Mouse (Mus musculus) neural tube, embryonic 12.5 days (tissue): ENCODE results near the gene Tspan1. TPM values are rescaled to one million over a fixed set of nuclear protein-coding genes. Genes with fewer than 3 reads are reported as not detected.

Source experiments
- ATAC-seq: fragments of 200-750 bp; cut with Nextera tagmentation; 2 replicates; pipeline ENCODE4 v1.8.0; 2017; ENCODE audit warnings: low read depth, mild to moderate bottlenecking, moderate TSS enrichment, moderate library complexity; ENCODE audit not compliant: low FRiP score
- H3K27ac ChIP-seq: fragments of 300-500 bp; sonication (generic); 2 replicates; pipeline ENCODE4 v1.5.1; 2016
- H3K27me3 ChIP-seq: fragments of 300-500 bp; sonication (generic); replicated peaks from 2 replicates; pipeline ENCODE4 v1.6.1; 2016; ENCODE audit warnings: mild to moderate bottlenecking
- H3K36me3 ChIP-seq: fragments of 300-500 bp; sonication (generic); 2 replicates; pipeline ENCODE4 v1.6.1; 2016; ENCODE audit warnings: mild to moderate bottlenecking
- H3K4me1 ChIP-seq: fragments of 300-500 bp; sonication (generic); 2 replicates; pipeline ENCODE4 v1.6.1; 2016
- H3K4me2 ChIP-seq: fragments of 300-500 bp; sonication (generic); replicated peaks from 2 replicates; pipeline ENCODE4 v1.6.1; 2016; ENCODE audit warnings: mild to moderate bottlenecking
- H3K4me3 ChIP-seq: fragments of 300-500 bp; sonication (generic); 2 replicates; pipeline ENCODE4 v1.5.1; 2016
- H3K9ac ChIP-seq: fragments of 300-500 bp; sonication (generic); 2 replicates; pipeline ENCODE4 v1.6.1; 2016; ENCODE audit warnings: mild to moderate bottlenecking
- H3K9me3 ChIP-seq: fragments of 300-500 bp; sonication (generic); 2 replicates; pipeline ENCODE4 v1.6.1; 2016; ENCODE audit warnings: mild to moderate bottlenecking
- WGBS: fragments of 180-500 bp; shearing (Covaris S2); methylation state at CpG from one replicate; pipeline ENCODE4 v1.1.7; 2016; 5-methylcytosine and 5-hydroxymethylcytosine counted together
- polyA plus RNA-seq: library from polyadenylated mRNA; unstranded; fragments of >200 nt; fragmentation: Nextera tagmentation; extraction: Ambion mirVana; gene quantifications from 2 replicates; pipeline ENCODE4 v1.2.1, GENCODE M21; 2016

The Tspan1 gene
- polyA plus RNA-seq, 1 experiment from 2014 or later, result 0.09 TPM

- Histone ChIP-seq H3K36me3 (peaks cover 29% of the 10 kb centered on the region), H3K9me3 (no peaks in the 10 kb centered on the region), H3K27ac (no peak overlapping the region), H3K4me2 (no peak overlapping the region), H3K9ac (no peak overlapping the region), H3K4me1 (no peaks in the 10 kb centered on the region), H3K4me3 (no peak overlapping the region), H3K27me3 (no peaks in the 10 kb centered on the region)
- WGBS, result 86% methylated on average over 4 of the region's 4 CpGs
- ATAC-seq, result no peak
Observed at GRCm38 (mm10) chr4:116162142-116162541, 5.3 kb downstream of the Tspan1 start.

- WGBS, result 76% methylated on average over 3 of the region's 3 CpGs
- Histone ChIP-seq H3K4me2 (no peak overlapping the region), H3K4me3 (no peak overlapping the region), H3K27me3 (no peaks in the 10 kb centered on the region), H3K4me1 (no peaks in the 10 kb centered on the region), H3K36me3 (peaks cover 42% of the 10 kb centered on the region), H3K9ac (no peak overlapping the region), H3K27ac (no peak overlapping the region), H3K9me3 (no peaks in the 10 kb centered on the region)
- ATAC-seq, result no peak
Observed at GRCm38 (mm10) chr4:116160769-116161168, 6.6 kb downstream of the Tspan1 start.

GRCm38 (mm10) chr4:116159912-116160311 lies 7.5 kb downstream of the Tspan1 start:
- Histone ChIP-seq H3K4me1 (no peaks in the 10 kb centered on the region), H3K9me3 (no peaks in the 10 kb centered on the region), H3K36me3 (peaks cover 51% of the 10 kb centered on the region), H3K4me2 (no peak overlapping the region), H3K9ac (no peak overlapping the region), H3K27me3 (no peaks in the 10 kb centered on the region), H3K4me3 (no peak overlapping the region), H3K27ac (no peak overlapping the region)
- no peak for ATAC-seq
- 78% methylated on average over 3 of the region's 3 CpGs for WGBS

- Histone ChIP-seq H3K9me3 (no peaks in the 10 kb centered on the region), H3K27me3 (no peaks in the 10 kb centered on the region), H3K4me3 (no peak overlapping the region), H3K9ac (no peak overlapping the region), H3K4me2 (no peak overlapping the region), H3K36me3 (peaks cover 71% of the 10 kb centered on the region), H3K4me1 (no peaks in the 10 kb centered on the region), H3K27ac (no peak overlapping the region)
- whole genome bisulfite sequencing, result 89% methylated on average over 2 of the region's 2 CpGs
- no peak for ATAC-seq
Observed at GRCm38 (mm10) chr4:116157882-116158281, 9.5 kb downstream of the Tspan1 start.

GRCm38 (mm10) chr4:116152702-116153101 lies 14.7 kb downstream of the Tspan1 start:
- H3K9me3 ChIP-seq, result no peaks in the 10 kb centered on the region
- no peak overlapping the region for H3K9ac ChIP-seq
- no peak overlapping the region for H3K4me2 ChIP-seq
- ATAC-seq, result no peak
- no peaks in the 10 kb centered on the region for H3K27me3 ChIP-seq
- 97% methylated on average over 15 of the region's 15 CpGs for WGBS
- H3K36me3 ChIP-seq, result peaks cover 60% of the 10 kb centered on the region
- H3K27ac ChIP-seq, result no peak overlapping the region
- H3K4me3 ChIP-seq, result no peak overlapping the region
- H3K4me1 ChIP-seq, result peaks cover 8% of the 10 kb centered on the region

GRCm38 (mm10) chr4:116151238-116151637 lies 16.2 kb downstream of the Tspan1 start, which contains the start of gene Lurap1:
Gene Lurap1 (minus strand): TSS chr4:116151338.
- no peaks in the 10 kb centered on the region for H3K9me3 ChIP-seq
- H3K4me3 ChIP-seq, result peak within 1 kb of the TSS; percentile 72
- H3K27ac ChIP-seq, result peak within 1 kb of the TSS; percentile 57; the same call in 1 of the 2 replicates
- peaks cover 45% of the 10 kb centered on the region for H3K36me3 ChIP-seq
- H3K4me2 ChIP-seq, result peak within 1 kb of the TSS; percentile 60
- ATAC-seq, result no peak
- 83% methylated on average over 6 of the region's 6 CpGs for WGBS
- peak within 1 kb of the TSS; percentile 88 for H3K9ac ChIP-seq
- peaks cover 8% of the 10 kb centered on the region for H3K4me1 ChIP-seq
- H3K27me3 ChIP-seq, result no peaks in the 10 kb centered on the region

GRCm38 (mm10) chr4:116150862-116151221 lies 16.6 kb downstream of the Tspan1 start:
- H3K36me3 ChIP-seq, result peaks cover 41% of the 10 kb centered on the region
- H3K27ac ChIP-seq, result no peak overlapping the region; the same call in 1 of the 2 replicates
- peaks cover 8% of the 10 kb centered on the region for H3K4me1 ChIP-seq
- WGBS, result 24% methylated on average over 4 of the region's 4 CpGs
- peak overlapping the region; percentile 72 for H3K4me3 ChIP-seq
- ATAC-seq, result no peak; the same call in 1 of the 2 replicates
- peak overlapping the region; percentile 60 for H3K4me2 ChIP-seq
- H3K9ac ChIP-seq, result peak overlapping the region; percentile 88
- H3K27me3 ChIP-seq, result no peaks in the 10 kb centered on the region
- H3K9me3 ChIP-seq, result no peaks in the 10 kb centered on the region

- H3K4me2 ChIP-seq, result peak overlapping the region; percentile 60
- peaks cover 8% of the 10 kb centered on the region for H3K4me1 ChIP-seq
- H3K36me3 ChIP-seq, result peaks cover 36% of the 10 kb centered on the region
- H3K9me3 ChIP-seq, result no peaks in the 10 kb centered on the region
- no peaks in the 10 kb centered on the region for H3K27me3 ChIP-seq
- peak; percentile 82 for ATAC-seq
- H3K9ac ChIP-seq, result peak overlapping the region; percentile 88
- H3K4me3 ChIP-seq, result peak overlapping the region; percentile 72
- under 1% methylated on average over 64 of the region's 73 CpGs for WGBS
- peak overlapping the region; percentile 57; the same call in 1 of the 2 replicates for H3K27ac ChIP-seq
Observed at GRCm38 (mm10) chr4:116150156-116150861, 17.1 kb downstream of the Tspan1 start.

GRCm38 (mm10) chr4:116149812-116150155 lies 17.6 kb downstream of the Tspan1 start:
- Histone ChIP-seq H3K4me1 (peaks cover 8% of the 10 kb centered on the region), H3K9ac (peak overlapping the region; percentile 88), H3K4me3 (peak overlapping the region; percentile 72), H3K9me3 (no peaks in the 10 kb centered on the region), H3K27ac (0 out of 2 replicates have a peak overlapping the region, but pooled peaks have one; percentile 57), H3K4me2 (peak overlapping the region; percentile 60), H3K27me3 (no peaks in the 10 kb centered on the region), H3K36me3 (peaks cover 30% of the 10 kb centered on the region)
- ATAC-seq, result peak; percentile 7; the same call in 1 of the 2 replicates
- WGBS, result 24% methylated on average over 6 of the region's 6 CpGs

- Histone ChIP-seq H3K27me3 (peaks cover 15% of the 10 kb centered on the region), H3K4me3 (peak overlapping the region; percentile 60), H3K9ac (peak overlapping the region; percentile 67), H3K9me3 (no peaks in the 10 kb centered on the region), H3K27ac (no peak overlapping the region), H3K4me1 (peaks cover 12% of the 10 kb centered on the region; the same call in 1 of the 2 replicates), H3K4me2 (peak overlapping the region; percentile 93), H3K36me3 (no peaks in the 10 kb centered on the region)
- under 1% methylated on average over 46 of the region's 47 CpGs for WGBS
- ATAC-seq, result peak; percentile 69; the same call in 1 of the 2 replicates
Observed at GRCm38 (mm10) chr4:116143891-116144717, 23.3 kb downstream of the Tspan1 start.

- Histone ChIP-seq H3K4me1 (peaks cover 12% of the 10 kb centered on the region; the same call in 1 of the 2 replicates), H3K27ac (no peak overlapping the region), H3K4me2 (peak overlapping the region; percentile 93), H3K36me3 (no peaks in the 10 kb centered on the region), H3K9ac (no peak overlapping the region), H3K9me3 (no peaks in the 10 kb centered on the region), H3K4me3 (no peak overlapping the region), H3K27me3 (peaks cover 15% of the 10 kb centered on the region)
- whole genome bisulfite sequencing, result 10% methylated on average over 7 of the region's 7 CpGs
- no peak for ATAC-seq
Observed at GRCm38 (mm10) chr4:116143317-116143811, 24.0 kb downstream of the Tspan1 start.

- WGBS, result 68% methylated on average over 7 of the region's 7 CpGs
- H3K36me3 ChIP-seq, result no peaks in the 10 kb centered on the region
- no peak overlapping the region for H3K4me3 ChIP-seq
- ATAC-seq, result no peak
- H3K9me3 ChIP-seq, result no peaks in the 10 kb centered on the region
- H3K9ac ChIP-seq, result no peak overlapping the region
- H3K27me3 ChIP-seq, result peaks cover 15% of the 10 kb centered on the region
- H3K4me1 ChIP-seq, result peaks cover 12% of the 10 kb centered on the region; the same call in 1 of the 2 replicates
- no peak overlapping the region for H3K4me2 ChIP-seq
- H3K27ac ChIP-seq, result no peak overlapping the region
Observed at GRCm38 (mm10) chr4:116142269-116142668, 25.1 kb downstream of the Tspan1 start.
